Mouse (Mus musculus): ENCODE data around the gene Faim2. TPM values are rescaled to one million over a fixed set of nuclear protein-coding genes. Genes with fewer than 3 reads are reported as not detected.

Gene Faim2
- polyA plus RNA-seq, 1 experiment from 2014 or later: 1.1 TPM

GRCm38 (mm10) chr15:99536889-99537862, 9.2 kb upstream of the Faim2 start:
- ATAC-seq (replicated peaks; ENCODE audit: low FRiP score): no peak
- Histone ChIP-seq H3K27ac (no peak overlapping the region), H3K9me3 (replicated peaks) (no peaks in the 10 kb centered on the region), H3K36me3 (no peaks in the 10 kb centered on the region), H3K9ac (no peak overlapping the region), H3K4me2 (no peak overlapping the region), H3K27me3 (no peaks in the 10 kb centered on the region), H3K4me3 (replicated peaks) (no peak overlapping the region), H3K4me1 (peaks cover 9% of the 10 kb centered on the region)
- 41% methylated on average over 11 of the region's 11 CpGs for WGBS

- Histone ChIP-seq H3K9me3 (replicated peaks) (no peaks in the 10 kb centered on the region), H3K36me3 (no peaks in the 10 kb centered on the region), H3K4me1 (peaks cover 26% of the 10 kb centered on the region), H3K27me3 (peaks cover 28% of the 10 kb centered on the region), H3K9ac (no peak overlapping the region), H3K27ac (no peak overlapping the region), H3K4me2 (no peak overlapping the region), H3K4me3 (replicated peaks) (no peak overlapping the region)
- WGBS: 35% methylated on average over 3 of the region's 3 CpGs
- ATAC-seq (replicated peaks; ENCODE audit: low FRiP score): peak; percentile 77
Observed at GRCm38 (mm10) chr15:99532023-99532422, 4.1 kb upstream of the Faim2 start.

GRCm38 (mm10) chr15:99531146-99531545, 3.2 kb upstream of the Faim2 start:
- WGBS: 32% methylated on average over 6 of the region's 6 CpGs
- H3K9ac ChIP-seq: no peak overlapping the region
- no peak overlapping the region for H3K27ac ChIP-seq
- H3K27me3 ChIP-seq: peaks cover 36% of the 10 kb centered on the region
- no peak overlapping the region for H3K4me3 ChIP-seq (replicated peaks)
- no peak for ATAC-seq (replicated peaks; ENCODE audit: low FRiP score)
- no peaks in the 10 kb centered on the region for H3K36me3 ChIP-seq
- no peaks in the 10 kb centered on the region for H3K9me3 ChIP-seq (replicated peaks)
- no peak overlapping the region for H3K4me2 ChIP-seq
- H3K4me1 ChIP-seq: peaks cover 24% of the 10 kb centered on the region

GRCm38 (mm10) chr15:99526681-99527080, 1.3 kb downstream of the Faim2 start:
- WGBS: 60% methylated on average over 2 of the region's 2 CpGs
- Histone ChIP-seq H3K36me3 (no peaks in the 10 kb centered on the region), H3K27me3 (peaks cover 41% of the 10 kb centered on the region), H3K27ac (no peak overlapping the region), H3K9me3 (replicated peaks) (no peaks in the 10 kb centered on the region), H3K4me3 (replicated peaks) (no peak overlapping the region), H3K4me1 (peaks cover 16% of the 10 kb centered on the region), H3K9ac (no peak overlapping the region), H3K4me2 (no peak overlapping the region)
- no peak for ATAC-seq (replicated peaks; ENCODE audit: low FRiP score)

- 72% methylated on average over 7 of the region's 7 CpGs for WGBS
- Histone ChIP-seq H3K4me2 (no peak overlapping the region), H3K27ac (no peak overlapping the region), H3K27me3 (0 out of 2 replicates have a peak, but pooled peaks cover 8% of the 10 kb centered on the region), H3K9me3 (replicated peaks) (no peaks in the 10 kb centered on the region), H3K9ac (no peak overlapping the region), H3K4me1 (peaks cover 14% of the 10 kb centered on the region), H3K4me3 (replicated peaks) (no peak overlapping the region), H3K36me3 (no peaks in the 10 kb centered on the region)
- ATAC-seq (replicated peaks; ENCODE audit: low FRiP score): no peak
Observed at GRCm38 (mm10) chr15:99520306-99520705, 7.7 kb downstream of the Faim2 start.

GRCm38 (mm10) chr15:99519626-99520025, 8.3 kb downstream of the Faim2 start:
- H3K9me3 ChIP-seq (replicated peaks): no peaks in the 10 kb centered on the region
- no peak for ATAC-seq (replicated peaks; ENCODE audit: low FRiP score)
- no peaks in the 10 kb centered on the region for H3K36me3 ChIP-seq
- H3K4me2 ChIP-seq: no peak overlapping the region
- peaks cover 14% of the 10 kb centered on the region for H3K4me1 ChIP-seq
- 0 out of 2 replicates have a peak, but pooled peaks cover 8% of the 10 kb centered on the region for H3K27me3 ChIP-seq
- H3K4me3 ChIP-seq (replicated peaks): no peak overlapping the region
- WGBS: 94% methylated on average over 9 of the region's 9 CpGs
- H3K27ac ChIP-seq: no peak overlapping the region
- H3K9ac ChIP-seq: no peak overlapping the region

- Histone ChIP-seq H3K4me2 (no peak overlapping the region), H3K27me3 (0 out of 2 replicates have a peak, but pooled peaks cover 3% of the 10 kb centered on the region), H3K9me3 (replicated peaks) (no peaks in the 10 kb centered on the region), H3K27ac (no peak overlapping the region), H3K4me1 (peaks cover 24% of the 10 kb centered on the region), H3K9ac (no peak overlapping the region), H3K4me3 (replicated peaks) (no peak overlapping the region), H3K36me3 (no peaks in the 10 kb centered on the region)
- WGBS: 81% methylated on average over 7 of the region's 7 CpGs
- ATAC-seq (replicated peaks; ENCODE audit: low FRiP score): no peak
Observed at GRCm38 (mm10) chr15:99517715-99518114, 10.2 kb downstream of the Faim2 start.

- 26% methylated on average over 8 of the region's 8 CpGs for WGBS
Observed at GRCm38 (mm10) chr15:99516715-99517114, 11.2 kb downstream of the Faim2 start.

GRCm38 (mm10) chr15:99511797-99512525, 16.0 kb downstream of the Faim2 start:
- Histone ChIP-seq H3K4me3 (replicated peaks) (no peak overlapping the region), H3K9me3 (replicated peaks) (no peaks in the 10 kb centered on the region), H3K27ac (no peak overlapping the region), H3K9ac (no peak overlapping the region), H3K4me2 (no peak overlapping the region), H3K4me1 (peaks cover 34% of the 10 kb centered on the region), H3K27me3 (no peaks in the 10 kb centered on the region), H3K36me3 (no peaks in the 10 kb centered on the region)
- no peak for ATAC-seq (replicated peaks; ENCODE audit: low FRiP score)
- WGBS: 80% methylated on average over 15 of the region's 15 CpGs

More at GRCm38 (mm10) chr15:99516715-99517114, 11.2 kb downstream of the Faim2 start:
- no peak overlapping the region for H3K4me3 ChIP-seq (replicated peaks)
- no peak overlapping the region for H3K27ac ChIP-seq
- H3K36me3 ChIP-seq: no peaks in the 10 kb centered on the region
- no peaks in the 10 kb centered on the region for H3K9me3 ChIP-seq (replicated peaks)
- peaks cover 34% of the 10 kb centered on the region for H3K4me1 ChIP-seq
- peak; percentile 60; the same call in 1 of the 2 replicates for ATAC-seq (replicated peaks; ENCODE audit: low FRiP score)
- 0 out of 2 replicates have a peak, but pooled peaks cover 3% of the 10 kb centered on the region for H3K27me3 ChIP-seq
- no peak overlapping the region for H3K4me2 ChIP-seq
- H3K9ac ChIP-seq: no peak overlapping the region

GRCm38 (mm10) chr15:99510621-99511020, 17.3 kb downstream of the Faim2 start:
- H3K4me1 ChIP-seq: peaks cover 31% of the 10 kb centered on the region
- no peaks in the 10 kb centered on the region for H3K9me3 ChIP-seq (replicated peaks)
- no peaks in the 10 kb centered on the region for H3K36me3 ChIP-seq
- H3K4me3 ChIP-seq (replicated peaks): no peak overlapping the region
- H3K4me2 ChIP-seq: no peak overlapping the region
- no peak overlapping the region for H3K27ac ChIP-seq
- WGBS: 82% methylated on average over 3 of the region's 3 CpGs
- ATAC-seq (replicated peaks; ENCODE audit: low FRiP score): no peak
- H3K27me3 ChIP-seq: no peaks in the 10 kb centered on the region
- H3K9ac ChIP-seq: no peak overlapping the region

- Histone ChIP-seq H3K4me1 (peaks cover 37% of the 10 kb centered on the region), H3K27me3 (no peaks in the 10 kb centered on the region), H3K36me3 (no peaks in the 10 kb centered on the region), H3K9me3 (replicated peaks) (no peaks in the 10 kb centered on the region), H3K27ac (no peak overlapping the region), H3K9ac (no peak overlapping the region), H3K4me3 (replicated peaks) (no peak overlapping the region), H3K4me2 (no peak overlapping the region)
- no peak for ATAC-seq (replicated peaks; ENCODE audit: low FRiP score)
- 85% methylated on average over 7 of the region's 7 CpGs for WGBS
Observed at GRCm38 (mm10) chr15:99509840-99510239, 18.1 kb downstream of the Faim2 start.

All from kidney, embryonic 15.5 days (tissue).